Mouse (Mus musculus) ES-Bruce4 (cell line): ENCODE measurements around the gene St3gal6.

Source experiments
- CTCF ChIP-seq: IDR thresholded peaks from one replicate; pipeline ENCODE4 v1.8.1; 2011; ENCODE audit warnings: low read depth, low read length
- EP300 ChIP-seq: IDR thresholded peaks from 2 replicates; pipeline ENCODE4 v1.6.1; 2011; ENCODE audit warnings: low read depth, low read length; ENCODE audit not compliant: insufficient read depth
- POLR2A ChIP-seq: IDR thresholded peaks from one replicate; pipeline ENCODE4 v1.8.1; 2011; ENCODE audit warnings: low read length; ENCODE audit not compliant: insufficient read depth

- TF ChIP-seq POLR2A, result no peak
- TF ChIP-seq CTCF, result no peak
- TF ChIP-seq EP300, result no peak
Measured at GRCm38 (mm10) chr16:58449073-58449472, 75.0 kb downstream of the St3gal6 start.
